In the genomic region with DNA sequence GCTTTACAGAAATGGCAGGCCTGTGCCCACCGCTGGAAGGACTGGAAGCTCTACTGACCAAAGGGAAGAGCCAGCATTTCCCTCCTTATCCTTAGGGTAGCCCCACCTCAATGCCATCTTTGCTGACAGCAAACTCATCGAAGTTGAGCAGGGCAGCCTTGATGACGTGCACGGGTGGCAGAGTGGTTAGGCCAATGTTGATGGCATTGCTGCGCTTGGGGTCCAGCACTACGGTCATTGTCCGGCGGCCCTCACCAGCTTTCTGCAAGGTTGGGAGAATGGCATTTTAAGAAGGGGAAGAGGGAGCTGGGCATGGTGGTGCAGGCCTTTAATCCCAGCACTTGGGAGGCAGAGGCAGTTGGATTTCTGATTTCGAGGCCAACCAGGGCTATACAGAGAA, we compare ENCODE assay signal across 13 mouse cellular contexts.
"Had no signal": no experiment of that assay in that cellular context is flagged by ENCODE, and none has a peak within 500 bp of the region (broad histone marks: within the 10 kb centered on the region; RNA-seq: fewer than 3 reads in every experiment).

No protein-coding gene starts in this region.

- DNase-seq: kidney, adult 18-20 months; kidney, adult 9 months; kidney, postnatal 14 days; liver, embryonic 13.5 days; lung, embryonic 14.5 days; lung, postnatal 14 days; midbrain, embryonic 14.5 days; thymus, postnatal 25 days had no signal

- H3K9me3 ChIP-seq: liver, embryonic 13.5 days; neural tube, embryonic 13.5 days had no signal

- H3K4me3 ChIP-seq: liver, embryonic 13.5 days; neural tube, embryonic 13.5 days had no signal

- H3K9ac ChIP-seq: liver, embryonic 13.5 days; lung, embryonic 14.5 days; neural tube, embryonic 13.5 days had no signal

- H3K4me2 ChIP-seq: liver, embryonic 13.5 days; lung, embryonic 14.5 days; midbrain, embryonic 11.5 days; neural tube, embryonic 13.5 days had no signal

- H3K27ac ChIP-seq: liver, embryonic 13.5 days; macrophage; neural tube, embryonic 13.5 days; stomach, postnatal 0 days had no signal

- ATAC-seq: inflammation-experienced regulatory T-cells, adult 6 months had no signal

- H3K27me3 ChIP-seq: liver, embryonic 13.5 days; neural tube, embryonic 13.5 days had no signal
